Mouse (Mus musculus) limb, embryonic 15.5 days (tissue): ENCODE data around the gene Nup214. TPM values are rescaled to one million over a fixed set of nuclear protein-coding genes. Genes with fewer than 3 reads are reported as not detected.

Experiments
- ATAC-seq: fragments of 200-750 bp; cut with Nextera tagmentation; 2 replicates; pipeline ENCODE4 v1.8.0; 2017; ENCODE audit warnings: low read depth, moderate TSS enrichment; ENCODE audit not compliant: insufficient number of reproducible peaks, low FRiP score, low TSS enrichment
- H3K27ac ChIP-seq: fragments of 300-500 bp; sonication (generic); 2 replicates; pipeline ENCODE4 v1.5.1; 2015; ENCODE audit warnings: moderate library complexity, mild to moderate bottlenecking, inconsistent platforms
- H3K27me3 ChIP-seq: fragments of 300-500 bp; sonication (generic); 2 replicates; pipeline ENCODE4 v1.6.1; 2015; ENCODE audit warnings: inconsistent platforms
- H3K36me3 ChIP-seq: fragments of 300-500 bp; sonication (generic); 2 replicates; pipeline ENCODE4 v1.6.1; 2015; ENCODE audit warnings: inconsistent platforms
- H3K4me1 ChIP-seq: fragments of 300-500 bp; sonication (generic); 2 replicates; pipeline ENCODE4 v1.6.1; 2015; ENCODE audit warnings: inconsistent platforms
- H3K4me2 ChIP-seq: fragments of 300-500 bp; sonication (generic); 2 replicates; pipeline ENCODE4 v1.6.1; 2015; ENCODE audit warnings: mild to moderate bottlenecking, inconsistent platforms
- H3K4me3 ChIP-seq: fragments of 300-500 bp; sonication (generic); 2 replicates; pipeline ENCODE4 v1.5.1; 2015; ENCODE audit warnings: mild to moderate bottlenecking, inconsistent platforms
- H3K9ac ChIP-seq: fragments of 300-500 bp; sonication (generic); 2 replicates; pipeline ENCODE4 v1.6.1; 2015; ENCODE audit warnings: inconsistent platforms
- H3K9me3 ChIP-seq: fragments of 300-500 bp; sonication (generic); 2 replicates; pipeline ENCODE4 v1.6.1; 2016; ENCODE audit warnings: inconsistent platforms
- WGBS: fragments of 180-500 bp; shearing (Covaris S2); methylation state at CpG from one replicate; pipeline ENCODE4 v1.1.7; 2015; 5-methylcytosine and 5-hydroxymethylcytosine counted together
- polyA plus RNA-seq: library from polyadenylated mRNA; unstranded; fragments of >200 nt; fragmentation: Nextera tagmentation; extraction: Ambion mirVana; gene quantifications from 2 replicates; pipeline ENCODE4 v1.2.1, GENCODE M21; 2015

The Nup214 gene
- polyA plus RNA-seq, 1 experiment from 2014 or later = 73.9 TPM

- Histone ChIP-seq H3K27me3 (no peaks in the 10 kb centered on the region), H3K4me3 (no peak overlapping the region), H3K4me2 (no peak overlapping the region), H3K9me3 (no peaks in the 10 kb centered on the region), H3K27ac (no peak overlapping the region), H3K9ac (no peak overlapping the region), H3K36me3 (no peaks in the 10 kb centered on the region), H3K4me1 (no peaks in the 10 kb centered on the region)
- WGBS = 87% methylated on average over 15 of the region's 15 CpGs
- ATAC-seq = no peak
Observed at GRCm38 (mm10) chr2:32062626-32063410, 88.6 kb downstream of the Nup214 start.

GRCm38 (mm10) chr2:32063451-32064151 lies 89.4 kb downstream of the Nup214 start:
- ATAC-seq = peak; percentile 37; the same call in 1 of the 2 replicates
- 65% methylated on average over 7 of the region's 7 CpGs for WGBS

GRCm38 (mm10) chr2:32064913-32065312 lies 90.7 kb downstream of the Nup214 start:
- WGBS = 63% methylated on average over 13 of the region's 13 CpGs
- ATAC-seq = 0 out of 2 replicates have a peak, but pooled peaks have one; percentile 60
- peak overlapping the region; percentile 68 for H3K27ac ChIP-seq

More at GRCm38 (mm10) chr2:32063451-32064151, 89.4 kb downstream of the Nup214 start:
- Histone ChIP-seq H3K4me1 (0 out of 2 replicates have a peak, but pooled peaks cover under 1% of the 10 kb centered on the region), H3K9me3 (no peaks in the 10 kb centered on the region), H3K36me3 (no peaks in the 10 kb centered on the region), H3K27ac (no peak overlapping the region), H3K4me2 (no peak overlapping the region), H3K27me3 (no peaks in the 10 kb centered on the region), H3K4me3 (no peak overlapping the region), H3K9ac (no peak overlapping the region)

GRCm38 (mm10) chr2:32065371-32065791 lies 91.1 kb downstream of the Nup214 start:
- Histone ChIP-seq H3K4me2 (no peak overlapping the region), H3K9ac (no peak overlapping the region), H3K36me3 (no peaks in the 10 kb centered on the region), H3K4me3 (no peak overlapping the region), H3K4me1 (0 out of 2 replicates have a peak, but pooled peaks cover 5% of the 10 kb centered on the region), H3K9me3 (no peaks in the 10 kb centered on the region), H3K27ac (no peak overlapping the region), H3K27me3 (no peaks in the 10 kb centered on the region)
- 72% methylated on average over 5 of the region's 5 CpGs for WGBS
- ATAC-seq = no peak

More at GRCm38 (mm10) chr2:32064913-32065312, 90.7 kb downstream of the Nup214 start:
- H3K27me3 ChIP-seq = no peaks in the 10 kb centered on the region
- H3K4me3 ChIP-seq = no peak overlapping the region
- 0 out of 2 replicates have a peak, but pooled peaks cover 5% of the 10 kb centered on the region for H3K4me1 ChIP-seq
- H3K4me2 ChIP-seq = no peak overlapping the region
- H3K9ac ChIP-seq = no peak overlapping the region
- no peaks in the 10 kb centered on the region for H3K9me3 ChIP-seq
- no peaks in the 10 kb centered on the region for H3K36me3 ChIP-seq

- no peak overlapping the region for H3K9ac ChIP-seq
Observed at GRCm38 (mm10) chr2:32066005-32066404, 91.8 kb downstream of the Nup214 start.

GRCm38 (mm10) chr2:32068811-32069607 lies 94.8 kb downstream of the Nup214 start:
- no peaks in the 10 kb centered on the region for H3K9me3 ChIP-seq
- H3K4me2 ChIP-seq = no peak overlapping the region; the same call in 1 of the 2 replicates
- H3K4me3 ChIP-seq = no peak overlapping the region
- H3K27me3 ChIP-seq = no peaks in the 10 kb centered on the region
- H3K36me3 ChIP-seq = no peaks in the 10 kb centered on the region
- H3K27ac ChIP-seq = no peak overlapping the region
- no peak overlapping the region for H3K9ac ChIP-seq
- WGBS = 50% methylated on average over 31 of the region's 31 CpGs
- no peak for ATAC-seq
- peaks cover 6% of the 10 kb centered on the region; the same call in 1 of the 2 replicates for H3K4me1 ChIP-seq

More at GRCm38 (mm10) chr2:32066005-32066404, 91.8 kb downstream of the Nup214 start:
- Histone ChIP-seq H3K4me3 (no peak overlapping the region), H3K27ac (no peak overlapping the region), H3K4me2 (no peak overlapping the region), H3K9me3 (no peaks in the 10 kb centered on the region), H3K27me3 (no peaks in the 10 kb centered on the region), H3K36me3 (no peaks in the 10 kb centered on the region), H3K4me1 (0 out of 2 replicates have a peak, but pooled peaks cover 5% of the 10 kb centered on the region)
- ATAC-seq = no peak
- WGBS = 78% methylated on average over 4 of the region's 4 CpGs

- no peaks in the 10 kb centered on the region for H3K36me3 ChIP-seq
- H3K9me3 ChIP-seq = no peaks in the 10 kb centered on the region
- no peaks in the 10 kb centered on the region for H3K27me3 ChIP-seq
- no peak overlapping the region for H3K9ac ChIP-seq
- no peak overlapping the region for H3K4me2 ChIP-seq
- no peak overlapping the region for H3K27ac ChIP-seq
- peaks cover 12% of the 10 kb centered on the region for H3K4me1 ChIP-seq
- no peak for ATAC-seq
- no peak overlapping the region for H3K4me3 ChIP-seq
- WGBS = 91% methylated on average over 10 of the region's 10 CpGs
Observed at GRCm38 (mm10) chr2:32070747-32071146, 96.5 kb downstream of the Nup214 start.

GRCm38 (mm10) chr2:32074404-32074803 lies 100.2 kb downstream of the Nup214 start:
- Histone ChIP-seq H3K27ac (no peak overlapping the region), H3K4me3 (no peak overlapping the region), H3K9me3 (no peaks in the 10 kb centered on the region), H3K36me3 (no peaks in the 10 kb centered on the region), H3K27me3 (no peaks in the 10 kb centered on the region), H3K9ac (no peak overlapping the region), H3K4me2 (no peak overlapping the region), H3K4me1 (peaks cover 8% of the 10 kb centered on the region)
- WGBS = 60% methylated on average over 8 of the region's 8 CpGs
- ATAC-seq = no peak

GRCm38 (mm10) chr2:32075368-32075767 lies 101.1 kb downstream of the Nup214 start:
- WGBS = 72% methylated on average over 7 of the region's 7 CpGs
- ATAC-seq = no peak
- Histone ChIP-seq H3K9ac (no peak overlapping the region), H3K36me3 (no peaks in the 10 kb centered on the region), H3K27me3 (0 out of 2 replicates have a peak, but pooled peaks cover 1% of the 10 kb centered on the region), H3K9me3 (no peaks in the 10 kb centered on the region), H3K4me2 (no peak overlapping the region), H3K4me1 (peaks cover 8% of the 10 kb centered on the region), H3K4me3 (no peak overlapping the region), H3K27ac (no peak overlapping the region)

GRCm38 (mm10) chr2:32077744-32078143 lies 103.5 kb downstream of the Nup214 start:
- Histone ChIP-seq H3K4me1 (peaks cover 8% of the 10 kb centered on the region), H3K36me3 (no peaks in the 10 kb centered on the region), H3K27ac (0 out of 2 replicates have a peak overlapping the region, but pooled peaks have one; percentile 38), H3K27me3 (peaks cover 22% of the 10 kb centered on the region), H3K4me3 (no peak overlapping the region), H3K4me2 (no peak overlapping the region), H3K9ac (no peak overlapping the region), H3K9me3 (no peaks in the 10 kb centered on the region)
- no peak for ATAC-seq
- WGBS = 72% methylated on average over 10 of the region's 10 CpGs

- Histone ChIP-seq H3K36me3 (no peaks in the 10 kb centered on the region), H3K27ac (no peak overlapping the region), H3K4me2 (no peak overlapping the region), H3K27me3 (peaks cover 30% of the 10 kb centered on the region), H3K4me3 (no peak overlapping the region), H3K9ac (no peak overlapping the region), H3K9me3 (no peaks in the 10 kb centered on the region), H3K4me1 (peaks cover 13% of the 10 kb centered on the region)
- no peak for ATAC-seq
- 48% methylated on average over 8 of the region's 8 CpGs for WGBS
Observed at GRCm38 (mm10) chr2:32078522-32078921, 104.3 kb downstream of the Nup214 start.
